Mouse (Mus musculus) cerebellum, postnatal 4 days (tissue): ENCODE data around the gene Stat3.

Experiments used
- DNase-seq, 2 experiments: peaks; one replicate each; pipeline ENCODE4 v3.0.0; 2022; ENCODE audit warnings: low spot score in 2 of 2, mixed read lengths in 1 of 2

Gene Stat3

GRCm38 (mm10) chr11:100964180-100964579 is 24.8 kb upstream of the Stat3 start:
- no peak for DNase-seq

- no peak for DNase-seq
These were observed 24.3 kb upstream of the Stat3 start for GRCm38 (mm10) chr11:100963647-100964046.

- DNase-seq: no peak
These were observed 23.1 kb upstream of the Stat3 start for GRCm38 (mm10) chr11:100962371-100962911.

- DNase-seq: peak in 1 of 2 experiments; percentile 26
These were observed 21.2 kb upstream of the Stat3 start for GRCm38 (mm10) chr11:100960540-100960939.

GRCm38 (mm10) chr11:100959826-100960225 is 20.5 kb upstream of the Stat3 start:
- no peak for DNase-seq

GRCm38 (mm10) chr11:100959464-100959810 is 20.1 kb upstream of the Stat3 start:
- peak in 1 of 2 experiments; percentile 71 for DNase-seq

GRCm38 (mm10) chr11:100958613-100959463 is 19.5 kb upstream of the Stat3 start:
- DNase-seq: no peak

- no peak for DNase-seq
These were observed 18.7 kb upstream of the Stat3 start for GRCm38 (mm10) chr11:100957915-100958469.

- peak; percentile 97 to 98 for DNase-seq
These were observed 17.9 kb upstream of the Stat3 start for GRCm38 (mm10) chr11:100957244-100957643.

GRCm38 (mm10) chr11:100949540-100949939 is 10.2 kb upstream of the Stat3 start:
- DNase-seq: no peak

GRCm38 (mm10) chr11:100948317-100948716 is 9.0 kb upstream of the Stat3 start:
- no peak for DNase-seq

- no peak for DNase-seq
These were observed 8.2 kb upstream of the Stat3 start for GRCm38 (mm10) chr11:100947548-100947947.

- peak in 1 of 2 experiments; percentile 45 for DNase-seq
These were observed 7.5 kb upstream of the Stat3 start for GRCm38 (mm10) chr11:100946862-100947261.

GRCm38 (mm10) chr11:100942388-100942787 is 3.0 kb upstream of the Stat3 start:
- DNase-seq: no peak

GRCm38 (mm10) chr11:100938711-100939511 is 429 bp downstream of the Stat3 start:
- peak in 1 of 2 experiments; percentile 15 for DNase-seq

- no peak for DNase-seq
These were observed 1.2 kb downstream of the Stat3 start for GRCm38 (mm10) chr11:100938112-100938511.

GRCm38 (mm10) chr11:100937295-100937694 is 2.0 kb downstream of the Stat3 start:
- DNase-seq: no peak

GRCm38 (mm10) chr11:100935373-100936355 is 3.7 kb downstream of the Stat3 start:
- peak in 1 of 2 experiments; percentile 15 for DNase-seq

GRCm38 (mm10) chr11:100931254-100931921 is 8.0 kb downstream of the Stat3 start:
- DNase-seq: no peak

GRCm38 (mm10) chr11:100930611-100931010 is 8.7 kb downstream of the Stat3 start:
- no peak for DNase-seq
